Comparison of ENCODE assay signal across 28 mouse cellular contexts in genomic region chr12:72947335-72947734, GRCm38 (mm10). TPM values are rescaled to one million over a fixed set of nuclear protein-coding genes. Genes with fewer than 3 reads are reported as not detected.
DNase-seq lines count a peak whose midpoint lies in the region; ATAC-seq lines count a peak whose summit lies in the region.
"Had no signal": no experiment of that assay in that cellular context is flagged by ENCODE, and none has a peak within 500 bp of the region (broad histone marks: within the 10 kb centered on the region; RNA-seq: fewer than 3 reads in every experiment).

No protein-coding gene starts in this region.

- H3K36me3 ChIP-seq in limb, embryonic 10.5 days = no peaks in the 10 kb centered on the region
- H3K36me3 ChIP-seq in forebrain, embryonic 11.5 days (ENCODE audit: control insufficient read depth, insufficient read depth, low read length) = no peaks in the 10 kb centered on the region
- H3K36me3 ChIP-seq: forebrain, embryonic 10.5 days; G1E; heart, embryonic 13.5 days; hindbrain, embryonic 10.5 days; hindbrain, embryonic 15.5 days had no signal

- H3K4me3 ChIP-seq in limb, embryonic 10.5 days = no peak overlapping the region
- no peak overlapping the region for H3K4me3 ChIP-seq in forebrain, embryonic 11.5 days (ENCODE audit: low read depth, low read length)
- H3K4me3 ChIP-seq: gastrocnemius, adult 2 months; heart, embryonic 13.5 days; hindbrain, embryonic 10.5 days; hindbrain, embryonic 15.5 days had no signal

- intact Hi-C loops in heart, postnatal 14 days (cut with DNase I) = no loop called here

- H3K27ac ChIP-seq in limb, embryonic 10.5 days = no peak overlapping the region
- no peak overlapping the region for H3K27ac ChIP-seq in forebrain, embryonic 11.5 days (ENCODE audit: low read depth, low read length)
- H3K27ac ChIP-seq: forebrain, embryonic 10.5 days; gastrocnemius, adult 2 months; heart, embryonic 13.5 days; hindbrain, embryonic 10.5 days; hindbrain, embryonic 15.5 days had no signal

- no peak overlapping the region for H3K4me2 ChIP-seq in forebrain, embryonic 11.5 days (ENCODE audit: low read depth, low read length, severe bottlenecking)
- H3K4me2 ChIP-seq: heart, embryonic 13.5 days; hindbrain, embryonic 15.5 days had no signal

- DNase-seq in heart, adult 11 months = peak; percentile 21
- DNase-seq in heart, postnatal 14 days = no peak
- DNase-seq in Muller cell, postnatal 12 days (ENCODE audit: inconsistent ontology term) = peak; percentile 76
- peak; percentile 34 for DNase-seq in limb, embryonic 10.5 days (ENCODE audit: low spot score)
- DNase-seq in adrenal gland, adult 18-20 months (ENCODE audit: low spot score in 2 of 2) = no peak
- DNase-seq in forebrain, embryonic 11.5 days (ENCODE audit: low spot score) = no peak
- DNase-seq: adrenal gland, adult 8-10 months; adrenal gland, postnatal 25 days; B cell, adult 2 months; cerebellum, adult 11-12 months; cerebellum, adult 9-10 months; gastrocnemius, adult 2 months; gastrocnemius, postnatal 14 days; heart, adult 18-20 months; kidney, adult 2 months had no signal

- ATAC-seq in forebrain, embryonic 11.5 days (replicated peaks; ENCODE audit: low FRiP score) = no peak
- ATAC-seq: forebrain, embryonic 14.5 days; forebrain, postnatal 0 days; intestine, postnatal 0 days had no signal

- peaks cover 95% of the 10 kb centered on the region for H3K27me3 ChIP-seq in limb, embryonic 10.5 days (ENCODE audit: low read depth, poor library complexity, severe bottlenecking)
- peaks cover 72% of the 10 kb centered on the region for H3K27me3 ChIP-seq in forebrain, embryonic 11.5 days (ENCODE audit: control insufficient read depth, insufficient read depth, low read length)
- H3K27me3 ChIP-seq: CH12.LX had no signal

- no peaks in the 10 kb centered on the region for H3K9me3 ChIP-seq in limb, embryonic 10.5 days (replicated peaks)
- no peaks in the 10 kb centered on the region for H3K9me3 ChIP-seq in forebrain, embryonic 11.5 days (ENCODE audit: control insufficient read depth, low read length)
- H3K9me3 ChIP-seq: forebrain, embryonic 10.5 days; G1E; heart, embryonic 13.5 days; hindbrain, embryonic 10.5 days; hindbrain, embryonic 15.5 days had no signal

- peaks cover 14% of the 10 kb centered on the region for H3K4me1 ChIP-seq in limb, embryonic 10.5 days
- peaks cover 7% of the 10 kb centered on the region; the same call in 1 of the 2 replicates for H3K4me1 ChIP-seq in forebrain, embryonic 11.5 days (replicated peaks; ENCODE audit: control insufficient read depth, insufficient read depth, low read length)

- WGBS in limb, embryonic 10.5 days = 17% methylated on average over 2 of the region's 2 CpGs
- 11% methylated on average over 2 of the region's 2 CpGs for WGBS in forebrain, embryonic 11.5 days

- no peak overlapping the region for H3K9ac ChIP-seq in forebrain, embryonic 11.5 days (ENCODE audit: low read length)
- H3K9ac ChIP-seq: forebrain, postnatal 0 days; heart, embryonic 13.5 days; hindbrain, embryonic 15.5 days had no signal

RNA-seq across cellular contexts. Expression of gene 4930447C04Rik, which starts 6.8 kb away (rescaled TPM):
- total RNA-seq in heart, postnatal 14 days (2021) = under 1 TPM; 0.41 to 0.46 TPM
- 2.2 and 4.0 TPM in 2 replicates for polyA plus RNA-seq in limb, embryonic 10.5 days (2016; fragmentation: Nextera tagmentation; extraction: Ambion mirVana)
- total RNA-seq in adrenal gland, adult 18-20 months (2021) = 1 to 10 TPM in 1 of 2 experiments, not detected in 1; 1.0 TPM
- polyA plus RNA-seq in forebrain, embryonic 11.5 days (2014; fragmentation: Nextera tagmentation; extraction: Ambion mirVana) = 2.1 and 2.9 TPM in 2 replicates
- total RNA-seq: gastrocnemius, adult 2 months had no signal
- polyA plus RNA-seq: G1E; kidney, adult 2 months had no signal

RNA-seq across cellular contexts. Expression of gene Six6, which starts 7.6 kb away (rescaled TPM):
- not detected for total RNA-seq in heart, postnatal 14 days (2021)
- polyA plus RNA-seq in limb, embryonic 10.5 days (2016; fragmentation: Nextera tagmentation; extraction: Ambion mirVana) = not detected in 2 replicates
- total RNA-seq in adrenal gland, adult 18-20 months (2021) = not detected
- polyA plus RNA-seq in forebrain, embryonic 11.5 days (2014; fragmentation: Nextera tagmentation; extraction: Ambion mirVana) = 0.19 TPM in 1 of 2 replicates, not detected in the other
- total RNA-seq: adrenal gland, adult 8-10 months; adrenal gland, postnatal 25 days; gastrocnemius, adult 2 months; gastrocnemius, postnatal 14 days; gastrocnemius, postnatal 4 days; heart, adult 18-20 months; heart, postnatal 25 days had no signal
- polyA plus RNA-seq: G1E; heart, embryonic 13.5 days; heart, embryonic 16.5 days; hindbrain, embryonic 15.5 days; intestine, embryonic 14.5 days; intestine, postnatal 0 days; kidney, adult 2 months had no signal

Comparison
In these comparisons a context has a peak if more than half of its experiments do, and no peak if none do; other contexts are left out.
1. DNase-seq: peak in heart, adult 11 months (single experiment), Muller cell, postnatal 12 days (single experiment) and limb, embryonic 10.5 days (single experiment); none in heart, postnatal 14 days (0 of 2), adrenal gland, adult 18-20 months (0 of 2) and forebrain, embryonic 11.5 days (single experiment).